Mouse (Mus musculus) small intestine, adult 2 months (tissue): ENCODE measurements around the gene Pbx2.

Experiments used
- CTCF ChIP-seq: fragments of 200-500 bp; IDR thresholded peaks from 2 replicates; pipeline ENCODE4 v1.5.1; 2012; ENCODE audit warnings: low read depth, mild to moderate bottlenecking, control low read depth, inconsistent platforms, low read length, moderate library complexity, mixed read lengths; ENCODE audit not compliant: insufficient replicate concordance, insufficient read length; ENCODE audit errors: extremely low read depth
- POLR2A ChIP-seq: fragments of 200-500 bp; IDR thresholded peaks from 2 replicates; pipeline ENCODE4 v1.6.1; 2012; ENCODE audit warnings: low read depth, mild to moderate bottlenecking, control low read depth, inconsistent platforms, low read length, moderate library complexity

- TF ChIP-seq POLR2A = no peak
- no peak for TF ChIP-seq CTCF
These were observed 4.9 kb upstream of the Pbx2 start for GRCm38 (mm10) chr17:34585877-34586771.
